Mouse (Mus musculus) splenic B cell, adult 2 months (primary cell): Measurements from ENCODE around the gene Rnf227.

Source experiments
- DNase-seq: peaks from one replicate; pipeline ENCODE4 v3.0.0-alpha.2; 2011; ENCODE audit warnings: low read depth, low spot score
- H3K27me3 ChIP-seq: 2 replicates; pipeline ENCODE4 v1.6.1; 2012; ENCODE audit warnings: mild to moderate bottlenecking, low read length, moderate library complexity, mixed read lengths; ENCODE audit not compliant: control insufficient read depth, poor library complexity, insufficient read depth, severe bottlenecking
- H3K36me3 ChIP-seq: 2 replicates; pipeline ENCODE4 v1.6.1; 2012; ENCODE audit warnings: mild to moderate bottlenecking, low read length, moderate library complexity, mixed read lengths; ENCODE audit not compliant: control insufficient read depth, poor library complexity, insufficient read depth, severe bottlenecking

The Rnf227 gene

DNA sequence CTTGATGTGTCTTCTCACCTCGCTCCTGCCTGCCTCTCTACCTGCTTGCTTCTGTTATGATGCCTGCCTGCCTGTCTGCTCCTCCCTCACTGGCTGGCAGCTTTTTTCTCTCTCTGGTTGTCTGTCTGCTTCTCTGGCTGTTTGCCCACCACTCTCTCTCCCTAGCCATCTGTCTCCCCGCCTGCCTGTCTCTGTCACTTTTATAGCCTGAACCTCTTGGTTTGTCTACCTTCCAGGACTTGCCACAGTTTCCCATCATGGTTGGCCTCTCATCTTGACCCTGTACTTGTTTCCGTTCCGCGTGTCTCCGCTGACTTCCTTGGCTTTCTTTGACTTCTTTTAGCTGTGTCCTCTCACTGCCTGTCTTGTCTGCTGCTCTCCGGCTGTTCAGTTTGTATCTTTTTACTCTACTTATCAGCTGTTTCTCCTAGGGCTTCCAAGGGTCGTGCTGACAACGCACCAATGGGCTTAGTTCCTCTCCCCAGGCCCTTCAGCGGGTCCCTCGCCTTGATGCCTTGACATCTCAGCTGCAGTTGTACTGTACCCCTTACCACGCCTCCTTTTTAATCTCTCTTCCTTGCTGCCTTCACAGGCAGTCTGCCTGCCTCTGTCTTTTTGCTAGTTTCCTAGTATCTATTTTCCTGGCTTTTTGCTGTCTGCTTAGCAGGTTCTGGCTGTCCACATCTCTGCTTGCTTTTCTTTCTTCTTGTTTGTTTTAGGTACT is 32.0 kb downstream of the Rnf227 start:
- Histone ChIP-seq H3K27me3 (no peaks in the 10 kb centered on the region), H3K36me3 (0 out of 2 replicates have a peak, but pooled peaks cover 2% of the 10 kb centered on the region)
- DNase-seq: no peak

DNA sequence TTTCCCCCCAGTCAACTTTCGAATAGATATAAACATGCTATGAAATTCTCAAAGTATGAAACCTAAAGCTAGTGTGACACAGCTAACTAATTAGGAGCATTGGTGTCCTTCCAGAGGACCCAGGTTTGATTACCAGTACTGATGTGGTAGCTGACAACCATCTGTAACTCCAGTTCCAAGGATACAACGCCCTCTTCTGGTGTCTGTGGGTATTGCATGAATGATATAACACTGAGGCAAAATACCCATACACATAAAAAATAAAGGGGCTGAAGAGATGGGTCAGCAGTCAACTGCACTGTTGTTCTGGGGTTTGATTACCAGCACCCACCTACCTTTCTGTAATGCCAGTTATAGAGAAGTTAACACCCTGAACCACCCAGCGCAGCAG is 32.5 kb downstream of the Rnf227 start:
- peak; percentile 60 for DNase-seq
- 0 out of 2 replicates have a peak, but pooled peaks cover 2% of the 10 kb centered on the region for H3K36me3 ChIP-seq
- H3K27me3 ChIP-seq: no peaks in the 10 kb centered on the region

DNA sequence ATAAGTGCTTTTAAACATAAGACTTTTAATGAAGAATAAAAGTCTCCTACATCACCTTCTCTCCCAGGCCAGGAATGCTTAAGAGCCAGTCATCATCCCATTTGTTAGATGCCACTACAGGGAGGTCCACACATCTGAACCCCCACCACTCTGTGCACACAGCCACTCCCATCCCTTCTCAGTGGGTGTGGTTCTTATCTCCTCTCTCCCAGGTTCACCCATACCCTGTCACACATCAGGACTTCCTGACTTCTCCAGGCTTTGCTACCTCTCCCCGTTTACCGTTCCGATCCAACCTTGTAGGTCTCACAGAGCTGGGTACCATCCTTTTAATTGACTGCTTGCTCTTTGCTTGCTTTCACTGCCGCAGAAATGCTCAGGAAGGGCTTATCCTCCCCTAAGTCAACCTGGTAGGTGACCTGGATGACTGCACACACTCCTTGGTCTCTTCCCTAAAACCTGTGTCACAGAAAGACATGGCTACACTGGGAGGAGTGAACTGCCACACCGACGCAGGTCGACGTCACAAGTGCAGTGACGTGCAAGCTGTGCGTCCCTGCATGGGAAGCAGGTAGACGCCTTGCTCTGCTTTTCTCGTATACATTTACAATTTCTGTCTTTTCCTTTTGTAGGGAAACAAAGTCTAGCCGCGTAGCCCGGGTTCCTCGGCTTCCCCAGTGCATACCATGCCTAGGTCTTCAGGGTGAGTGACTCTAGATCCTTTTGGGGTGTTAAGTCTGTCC is 33.1 kb downstream of the Rnf227 start:
- DNase-seq: no peak
- Histone ChIP-seq H3K27me3 (no peaks in the 10 kb centered on the region), H3K36me3 (0 out of 2 replicates have a peak, but pooled peaks cover 2% of the 10 kb centered on the region)

DNA sequence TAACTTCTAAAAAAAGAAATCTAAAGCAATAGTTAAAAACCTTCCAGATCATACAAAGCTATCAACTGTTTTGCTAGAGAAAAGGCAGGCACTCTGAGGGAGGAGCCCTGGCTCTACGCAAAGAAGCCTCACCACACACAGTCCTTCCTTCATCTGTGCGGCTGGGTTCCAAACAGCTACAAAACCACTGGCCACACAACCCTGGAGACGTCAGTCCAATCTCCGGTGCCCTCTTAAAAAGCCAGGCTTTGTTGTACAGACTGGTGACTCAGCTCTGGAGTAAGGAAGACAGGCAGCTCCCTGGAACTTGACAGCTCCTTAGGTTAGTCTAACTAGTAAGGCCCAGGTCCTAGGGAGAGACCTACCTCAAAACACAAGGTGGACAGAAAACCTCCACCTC is 35.4 kb downstream of the Rnf227 start:
- no peak for DNase-seq
- H3K27me3 ChIP-seq: no peaks in the 10 kb centered on the region
- 0 out of 2 replicates have a peak, but pooled peaks cover 2% of the 10 kb centered on the region for H3K36me3 ChIP-seq

DNA sequence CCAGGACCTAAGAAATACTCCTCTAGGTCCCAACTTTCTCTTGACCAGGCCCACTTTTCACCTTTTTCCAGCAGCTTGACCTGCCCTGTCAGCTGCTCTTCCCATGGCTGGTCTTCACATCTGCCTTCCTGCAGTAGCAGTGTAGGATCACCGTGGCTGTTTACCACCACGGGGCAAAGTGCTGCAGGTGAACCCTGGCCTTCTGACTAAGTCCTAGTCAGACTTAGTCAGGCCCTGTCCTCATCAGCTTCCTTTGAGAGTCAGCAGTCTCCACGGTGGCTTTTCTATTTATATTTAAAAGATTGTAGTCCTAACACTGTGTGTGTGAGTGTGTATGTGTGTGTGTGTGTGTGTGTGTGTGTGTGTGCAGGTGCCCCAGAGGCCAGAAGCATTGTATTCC is 37.5 kb downstream of the Rnf227 start:
- Histone ChIP-seq H3K36me3 (0 out of 2 replicates have a peak, but pooled peaks cover 2% of the 10 kb centered on the region), H3K27me3 (no peaks in the 10 kb centered on the region)
- DNase-seq: no peak

DNA sequence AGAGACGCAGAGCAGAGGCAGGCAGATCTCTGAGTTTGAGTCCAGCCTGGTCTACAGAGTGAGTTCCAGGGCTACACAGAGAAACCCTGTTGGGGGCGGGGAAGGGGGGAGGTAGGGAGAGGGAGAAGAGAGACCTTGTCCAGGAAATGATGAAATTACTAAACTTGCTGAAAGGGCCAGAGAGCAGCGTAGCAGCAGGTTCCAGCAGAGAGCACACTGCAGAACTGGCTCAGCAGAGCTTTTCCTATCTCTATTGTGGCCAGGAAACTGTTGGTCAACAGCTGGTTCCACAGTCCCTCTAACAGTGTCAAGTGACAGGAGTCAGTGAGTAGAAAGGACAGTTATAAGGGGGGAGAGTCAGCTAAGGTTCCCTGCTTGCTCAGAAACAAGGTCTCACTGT is 39.3 kb downstream of the Rnf227 start:
- no peak for DNase-seq
- H3K36me3 ChIP-seq: no peaks in the 10 kb centered on the region
- no peaks in the 10 kb centered on the region for H3K27me3 ChIP-seq

DNA sequence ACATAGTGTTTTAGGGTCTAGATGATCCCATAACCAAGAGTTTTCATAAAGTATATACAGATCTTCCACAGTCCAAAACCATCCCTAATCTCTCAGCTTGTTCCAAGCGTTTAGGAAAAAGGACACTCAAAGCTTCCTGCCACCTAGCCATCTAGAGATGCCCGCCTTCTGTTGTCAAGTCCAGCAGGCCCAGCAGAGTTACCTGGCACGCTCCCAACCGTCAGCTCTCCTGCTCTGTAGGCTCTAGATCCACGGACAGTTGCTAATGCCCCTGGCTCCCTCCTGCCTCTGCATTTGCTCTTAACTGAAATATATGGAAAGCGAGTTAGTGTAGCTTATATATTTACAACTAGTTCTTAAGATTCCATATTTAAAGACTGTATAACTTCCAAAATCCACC is 41.1 kb downstream of the Rnf227 start:
- no peaks in the 10 kb centered on the region for H3K27me3 ChIP-seq
- H3K36me3 ChIP-seq: no peaks in the 10 kb centered on the region
- no peak for DNase-seq

DNA sequence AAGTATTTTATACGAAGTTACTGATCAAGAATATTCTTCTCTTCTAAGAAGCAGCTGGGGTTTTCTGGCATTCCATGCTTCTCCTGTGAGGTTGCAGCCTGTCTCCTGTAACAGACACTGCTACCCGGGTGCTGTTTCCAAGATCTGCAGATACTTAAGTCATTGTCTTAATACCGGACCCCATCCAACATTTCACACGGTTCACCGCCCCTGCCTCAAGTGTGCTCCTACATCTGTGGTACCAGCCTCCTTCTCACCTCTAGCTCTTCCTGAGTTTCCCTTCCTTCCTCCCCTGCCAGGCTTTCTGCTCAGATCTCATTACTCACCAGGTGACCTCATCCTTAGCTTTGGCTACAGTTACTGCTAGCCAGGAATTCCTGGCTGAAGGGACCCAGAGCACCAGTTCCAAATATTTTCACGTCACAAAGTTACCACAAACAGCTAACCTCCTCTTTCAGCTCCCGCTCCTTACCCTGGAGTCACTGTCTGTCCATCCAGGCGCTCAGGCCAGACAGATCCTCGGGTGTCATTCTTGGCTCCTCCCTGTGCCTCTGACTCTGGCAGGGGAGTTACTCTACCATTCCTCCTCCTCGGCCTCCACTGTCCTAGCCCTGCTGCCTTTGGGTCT is 42.3 kb downstream of the Rnf227 start:
- no peak for DNase-seq
- no peaks in the 10 kb centered on the region for H3K27me3 ChIP-seq

DNA sequence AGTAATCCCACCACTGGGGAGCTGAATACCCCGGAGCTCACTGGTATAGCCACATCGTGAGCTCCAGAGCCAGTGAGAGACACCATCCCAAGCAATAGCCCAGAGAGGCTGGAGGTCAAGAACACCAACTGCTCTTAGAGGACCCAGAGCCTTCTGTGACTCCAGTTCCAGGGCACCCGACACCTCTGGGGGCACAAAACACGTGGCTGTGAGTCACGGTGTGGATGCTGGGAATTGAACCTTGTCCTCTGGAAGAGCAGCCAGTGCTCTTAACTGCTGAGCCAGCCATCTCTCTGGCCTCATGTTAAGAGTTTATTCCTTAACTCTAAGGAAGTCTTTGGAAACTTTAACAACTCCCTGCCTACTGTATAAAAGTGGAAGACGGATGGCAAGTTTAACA is 44.7 kb downstream of the Rnf227 start:
- DNase-seq: no peak
- Histone ChIP-seq H3K36me3 (no peaks in the 10 kb centered on the region), H3K27me3 (no peaks in the 10 kb centered on the region)

More for the DNA sequence above, 42.3 kb downstream of the Rnf227 start:
- no peaks in the 10 kb centered on the region for H3K36me3 ChIP-seq

DNA sequence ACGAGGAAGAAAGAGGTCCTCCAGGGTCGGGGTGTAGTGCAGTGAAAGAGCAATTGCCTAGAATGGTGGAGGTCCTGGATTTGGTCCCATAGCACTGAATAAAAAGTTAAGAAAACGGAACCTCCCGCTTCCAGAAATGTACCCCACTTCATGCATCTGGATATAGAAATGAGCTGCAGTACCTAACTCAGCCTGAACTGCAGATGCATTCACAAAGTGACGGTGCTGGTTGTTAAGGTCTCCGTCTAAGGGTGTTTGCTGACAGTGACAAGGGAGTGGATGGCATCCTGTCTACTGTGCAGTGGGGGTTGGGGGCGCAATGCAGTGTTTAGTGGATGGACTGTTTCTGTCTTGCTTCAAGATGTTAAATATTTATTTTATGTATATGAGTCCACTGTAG is 46.5 kb downstream of the Rnf227 start:
- no peak for DNase-seq
- Histone ChIP-seq H3K27me3 (no peaks in the 10 kb centered on the region), H3K36me3 (no peaks in the 10 kb centered on the region)

DNA sequence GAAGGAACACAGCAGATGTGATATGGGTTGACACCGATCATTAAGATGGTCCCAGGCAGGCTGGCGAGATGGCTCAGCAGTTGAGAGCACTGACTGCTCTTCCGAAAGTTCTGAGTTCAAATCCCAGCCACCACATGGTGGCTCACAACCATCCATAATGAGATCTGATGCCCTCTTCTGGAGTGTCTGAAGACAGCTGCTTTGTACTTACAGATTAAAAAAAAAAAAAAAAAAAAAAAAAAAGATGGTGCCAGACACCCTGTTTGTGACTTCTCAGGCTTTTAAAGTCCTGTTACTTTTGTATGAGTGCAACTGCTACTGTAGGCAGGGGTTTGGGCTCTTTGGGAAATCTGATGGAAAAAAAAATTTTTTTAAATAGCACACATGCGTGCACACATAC is 48.4 kb downstream of the Rnf227 start:
- DNase-seq: no peak
- no peaks in the 10 kb centered on the region for H3K36me3 ChIP-seq
- H3K27me3 ChIP-seq: no peaks in the 10 kb centered on the region

DNA sequence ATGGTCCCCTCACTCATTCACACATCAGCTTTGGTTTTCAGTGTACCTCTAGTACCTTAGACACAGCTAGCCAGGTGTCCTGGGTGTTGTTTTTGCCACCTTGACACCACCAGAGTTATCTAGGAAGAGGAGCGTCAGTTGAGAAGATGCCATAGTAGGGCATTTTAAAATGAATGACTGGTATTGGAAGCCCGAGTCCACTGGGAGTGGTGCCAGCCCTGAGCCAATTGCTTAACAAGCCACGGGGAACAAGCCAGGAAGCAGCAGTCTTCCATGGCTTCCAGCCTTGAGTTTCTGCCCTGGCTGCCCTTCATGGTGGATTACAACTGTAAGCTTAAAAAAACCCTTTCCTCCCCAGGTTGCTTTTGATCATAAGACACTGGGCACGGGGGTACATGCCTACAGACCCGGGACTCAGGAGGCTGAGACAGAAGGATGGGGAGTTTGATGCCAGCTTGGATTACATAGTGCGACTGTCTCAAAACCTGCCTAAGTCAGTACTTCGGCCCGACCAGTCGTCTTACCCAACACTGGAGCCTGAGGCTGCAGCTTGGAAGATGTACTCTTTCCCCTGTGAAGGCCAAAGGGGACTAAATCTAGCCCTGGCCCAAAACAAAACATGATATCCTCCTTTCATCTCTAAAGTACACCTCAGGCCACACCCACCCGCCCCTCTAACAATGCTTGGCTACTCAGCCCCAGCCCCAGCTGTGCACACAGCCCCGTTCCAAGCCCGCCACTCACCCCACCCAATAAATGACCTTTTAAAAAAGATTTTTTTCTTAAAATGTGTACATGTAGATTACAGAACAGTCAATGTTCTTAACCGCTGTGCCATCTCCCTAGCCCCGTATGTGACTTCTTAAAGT is 49.5 kb downstream of the Rnf227 start:
- DNase-seq: no peak
- Histone ChIP-seq H3K27me3 (no peaks in the 10 kb centered on the region), H3K36me3 (no peaks in the 10 kb centered on the region)

DNA sequence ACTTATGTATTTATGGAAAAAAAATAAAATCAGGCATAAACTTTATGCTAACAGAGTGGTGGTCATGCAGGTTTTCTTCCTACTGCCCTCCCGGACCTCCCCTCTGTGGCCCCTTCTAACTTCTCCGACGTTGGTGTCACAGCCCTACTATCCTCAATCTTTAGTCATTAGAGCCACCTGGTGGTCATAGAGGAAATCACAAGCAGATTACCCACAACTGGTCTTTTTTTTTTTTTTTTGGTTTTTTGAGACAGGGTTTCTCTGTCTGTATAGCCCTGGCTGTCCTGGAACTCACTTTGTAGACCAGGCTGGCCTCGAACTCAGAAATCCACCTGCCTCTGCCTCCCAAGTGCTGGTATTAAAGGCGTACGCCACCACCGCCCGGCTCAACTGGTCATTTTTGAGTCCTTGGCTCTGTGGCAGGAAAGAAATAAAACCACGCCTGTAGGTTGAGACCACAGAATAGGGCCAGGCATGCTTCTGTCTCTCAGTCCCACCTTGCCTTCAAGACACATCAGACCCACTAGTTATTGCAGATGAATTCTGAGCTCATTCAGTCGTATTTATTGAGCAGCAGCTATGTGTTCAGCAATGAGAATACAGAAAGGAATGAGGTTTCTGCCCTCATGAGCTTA is 50.3 kb downstream of the Rnf227 start:
- H3K27me3 ChIP-seq: no peaks in the 10 kb centered on the region
- H3K36me3 ChIP-seq: no peaks in the 10 kb centered on the region
- DNase-seq: peak; percentile 88
